Mouse (Mus musculus): ENCODE results near the gene Mrpl18.
"Not testable (repeated sequence)": the region's sequence is repeated elsewhere in the genome, so short reads cannot be mapped to it uniquely, and the experiment has no call there.

DNA sequence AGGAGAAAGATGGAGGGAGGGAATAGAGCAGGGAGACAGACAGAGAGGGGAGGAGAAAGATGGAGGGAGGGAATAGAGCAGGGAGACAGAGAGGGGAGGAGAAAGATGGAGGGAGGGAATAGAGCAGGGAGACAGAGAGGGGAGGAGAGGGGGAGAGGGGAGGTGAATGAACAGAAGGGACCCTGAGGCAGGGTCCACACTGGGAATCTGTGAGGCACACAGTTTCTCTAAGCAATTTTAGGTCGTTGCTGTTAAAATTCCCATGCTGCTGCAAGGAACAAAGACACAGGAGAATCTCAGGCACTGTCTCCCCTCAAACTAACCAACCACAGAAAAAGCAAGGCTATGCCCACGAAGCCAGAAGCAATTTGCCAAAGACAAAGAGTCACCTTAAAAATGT is 17.5 kb downstream of the Mrpl18 start:
- not testable (repeated sequence) for TF ChIP-seq CTCF (IDR thresholded peaks at IDR 0.05; ENCODE audit: low read depth); EP300 (optimal IDR thresholded peaks at IDR 0.05)
